Mouse (Mus musculus): ENCODE results near the gene Kmt2b. TPM values are rescaled to one million over a fixed set of nuclear protein-coding genes. Genes with fewer than 3 reads are reported as not detected.

The Kmt2b gene
- polyA plus RNA-seq, 2 experiments, result 13.1 to 62.0 TPM

- Histone ChIP-seq H3K27me3 (ENCODE audit: control insufficient read depth, insufficient read depth, low read length) (no peaks in the 10 kb centered on the region), H3K27ac (replicated peaks; ENCODE audit: low read depth, low read length) (no peak overlapping the region), H3K9ac (ENCODE audit: low read depth, low read length, severe bottlenecking) (no peak overlapping the region), H3K4me3 (replicated peaks; ENCODE audit: low read length) (no peak overlapping the region), H3K36me3 (ENCODE audit: control insufficient read depth, insufficient read depth, low read length) (no peaks in the 10 kb centered on the region), H3K9me3 (ENCODE audit: control insufficient read depth, low read length) (no peaks in the 10 kb centered on the region), H3K4me1 (ENCODE audit: control insufficient read depth, insufficient read depth, low read length) (no peaks in the 10 kb centered on the region), H3K4me2 (replicated peaks; ENCODE audit: low read depth, low read length, severe bottlenecking) (no peak overlapping the region)
- ATAC-seq (ENCODE audit: low FRiP score, low read depth) (no peak), DNase-seq (ENCODE audit: low spot score) (no peak)
- no peak for TF ChIP-seq POLR2A (IDR thresholded peaks at IDR 0.05; ENCODE audit: borderline replicate concordance, extremely low read depth, insufficient read depth, insufficient read length)
- WGBS, result 50% methylated on average over 16 of the region's 16 CpGs
Measured at GRCm38 (mm10) chr7:30608476-30608875, 19.9 kb upstream of the Kmt2b start.

GRCm38 (mm10) chr7:30607706-30608309 is 19.3 kb upstream of the Kmt2b start:
- no peak overlapping the region for H3K4me2 ChIP-seq (replicated peaks; ENCODE audit: low read depth, low read length, severe bottlenecking)
- no peak overlapping the region for H3K4me3 ChIP-seq (replicated peaks; ENCODE audit: low read length)
- H3K27me3 ChIP-seq (ENCODE audit: control insufficient read depth, insufficient read depth, low read length), result no peaks in the 10 kb centered on the region
- no peaks in the 10 kb centered on the region for H3K4me1 ChIP-seq (ENCODE audit: control insufficient read depth, insufficient read depth, low read length)
- no peak overlapping the region for H3K9ac ChIP-seq (ENCODE audit: low read depth, low read length, severe bottlenecking)
- H3K9me3 ChIP-seq (ENCODE audit: control insufficient read depth, low read length), result no peaks in the 10 kb centered on the region
- no peaks in the 10 kb centered on the region for H3K36me3 ChIP-seq (ENCODE audit: control insufficient read depth, insufficient read depth, low read length)
- no peak for DNase-seq (ENCODE audit: low spot score)
- no peak overlapping the region for H3K27ac ChIP-seq (replicated peaks; ENCODE audit: low read depth, low read length)
- TF ChIP-seq POLR2A (IDR thresholded peaks at IDR 0.05; ENCODE audit: borderline replicate concordance, extremely low read depth, insufficient read depth, insufficient read length), result no peak
- ATAC-seq (ENCODE audit: low FRiP score, low read depth), result no peak
- WGBS, result 26% methylated on average over 8 of the region's 8 CpGs

- no peak overlapping the region for H3K27ac ChIP-seq (replicated peaks; ENCODE audit: low read depth, low read length)
- H3K4me1 ChIP-seq (ENCODE audit: control insufficient read depth, insufficient read depth, low read length), result no peaks in the 10 kb centered on the region
- no peaks in the 10 kb centered on the region for H3K27me3 ChIP-seq (ENCODE audit: control insufficient read depth, insufficient read depth, low read length)
- no peak for ATAC-seq (ENCODE audit: low FRiP score, low read depth)
- no peaks in the 10 kb centered on the region for H3K9me3 ChIP-seq (ENCODE audit: control insufficient read depth, low read length)
- H3K4me3 ChIP-seq (replicated peaks; ENCODE audit: low read length), result no peak overlapping the region
- H3K4me2 ChIP-seq (replicated peaks; ENCODE audit: low read depth, low read length, severe bottlenecking), result no peak overlapping the region
- TF ChIP-seq POLR2A (IDR thresholded peaks at IDR 0.05; ENCODE audit: borderline replicate concordance, extremely low read depth, insufficient read depth, insufficient read length), result no peak
- WGBS, result 86% methylated on average over 8 of the region's 8 CpGs
- DNase-seq (ENCODE audit: low spot score), result no peak
- H3K36me3 ChIP-seq (ENCODE audit: control insufficient read depth, insufficient read depth, low read length), result no peaks in the 10 kb centered on the region
- H3K9ac ChIP-seq (ENCODE audit: low read depth, low read length, severe bottlenecking), result no peak overlapping the region
Measured at GRCm38 (mm10) chr7:30604944-30605343, 16.4 kb upstream of the Kmt2b start.

DNA sequence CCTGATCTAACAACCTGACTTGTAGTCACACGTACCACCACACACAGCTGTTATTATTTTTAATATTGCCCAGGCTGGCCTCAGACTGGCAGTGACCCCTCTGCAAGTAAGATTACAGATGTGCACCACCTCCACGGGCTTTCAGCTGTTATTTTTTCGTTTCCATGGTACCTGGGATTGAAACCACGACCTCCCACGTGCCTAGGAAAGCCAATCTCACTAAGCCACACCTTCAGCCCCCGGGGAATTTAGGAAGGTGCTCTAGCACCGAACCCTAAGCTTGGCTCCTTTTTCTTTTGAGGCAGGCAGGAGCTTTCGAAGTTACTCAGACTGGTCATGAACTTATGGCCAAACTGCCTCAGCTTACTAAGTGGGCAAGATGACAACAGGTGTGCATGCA is 15.9 kb upstream of the Kmt2b start:
- Histone ChIP-seq H3K4me1 (ENCODE audit: control insufficient read depth, insufficient read depth, low read length) (no peaks in the 10 kb centered on the region), H3K27me3 (ENCODE audit: control insufficient read depth, insufficient read depth, low read length) (no peaks in the 10 kb centered on the region), H3K4me3 (replicated peaks; ENCODE audit: low read length) (no peak overlapping the region), H3K9ac (ENCODE audit: low read depth, low read length, severe bottlenecking) (no peak overlapping the region), H3K9me3 (ENCODE audit: control insufficient read depth, low read length) (no peaks in the 10 kb centered on the region), H3K36me3 (ENCODE audit: control insufficient read depth, insufficient read depth, low read length) (no peaks in the 10 kb centered on the region), H3K4me2 (replicated peaks; ENCODE audit: low read depth, low read length, severe bottlenecking) (no peak overlapping the region), H3K27ac (replicated peaks; ENCODE audit: low read depth, low read length) (no peak overlapping the region)
- ATAC-seq (ENCODE audit: low FRiP score, low read depth), result no peak
- WGBS, result 48% methylated on average over 8 of the region's 8 CpGs
- TF ChIP-seq POLR2A (IDR thresholded peaks at IDR 0.05; ENCODE audit: borderline replicate concordance, extremely low read depth, insufficient read depth, insufficient read length), result no peak
- DNase-seq (ENCODE audit: low spot score), result no peak

GRCm38 (mm10) chr7:30602583-30602982 is 14.1 kb upstream of the Kmt2b start:
- no peak overlapping the region for H3K4me2 ChIP-seq (replicated peaks; ENCODE audit: low read depth, low read length, severe bottlenecking)
- H3K4me1 ChIP-seq (ENCODE audit: control insufficient read depth, insufficient read depth, low read length), result no peaks in the 10 kb centered on the region
- DNase-seq (ENCODE audit: low spot score) (no peak), ATAC-seq (ENCODE audit: low FRiP score, low read depth) (no peak)
- no peaks in the 10 kb centered on the region for H3K27me3 ChIP-seq (ENCODE audit: control insufficient read depth, insufficient read depth, low read length)
- H3K9me3 ChIP-seq (ENCODE audit: control insufficient read depth, low read length), result no peaks in the 10 kb centered on the region
- H3K27ac ChIP-seq (replicated peaks; ENCODE audit: low read depth, low read length), result no peak overlapping the region
- WGBS, result 33% methylated on average over 3 of the region's 3 CpGs
- no peak overlapping the region for H3K9ac ChIP-seq (ENCODE audit: low read depth, low read length, severe bottlenecking)
- no peak for TF ChIP-seq POLR2A (IDR thresholded peaks at IDR 0.05; ENCODE audit: borderline replicate concordance, extremely low read depth, insufficient read depth, insufficient read length)
- H3K4me3 ChIP-seq (replicated peaks; ENCODE audit: low read length), result no peak overlapping the region
- no peaks in the 10 kb centered on the region for H3K36me3 ChIP-seq (ENCODE audit: control insufficient read depth, insufficient read depth, low read length)

- TF ChIP-seq POLR2A (IDR thresholded peaks at IDR 0.05; ENCODE audit: borderline replicate concordance, extremely low read depth, insufficient read depth, insufficient read length), result no peak
- DNase-seq (ENCODE audit: low spot score), result no peak
- H3K9ac ChIP-seq (ENCODE audit: low read depth, low read length, severe bottlenecking), result no peak overlapping the region
- no peaks in the 10 kb centered on the region for H3K36me3 ChIP-seq (ENCODE audit: control insufficient read depth, insufficient read depth, low read length)
- H3K27me3 ChIP-seq (ENCODE audit: control insufficient read depth, insufficient read depth, low read length), result no peaks in the 10 kb centered on the region
- H3K4me3 ChIP-seq (replicated peaks; ENCODE audit: low read length), result no peak overlapping the region
- H3K4me1 ChIP-seq (ENCODE audit: control insufficient read depth, insufficient read depth, low read length), result no peaks in the 10 kb centered on the region
- 74% methylated on average over 7 of the region's 7 CpGs for WGBS
- ATAC-seq (ENCODE audit: low FRiP score, low read depth), result no peak
- no peaks in the 10 kb centered on the region for H3K9me3 ChIP-seq (ENCODE audit: control insufficient read depth, low read length)
- no peak overlapping the region for H3K27ac ChIP-seq (replicated peaks; ENCODE audit: low read depth, low read length)
- no peak overlapping the region for H3K4me2 ChIP-seq (replicated peaks; ENCODE audit: low read depth, low read length, severe bottlenecking)
Measured at GRCm38 (mm10) chr7:30600651-30601050, 12.1 kb upstream of the Kmt2b start.

Data from limb, embryonic 14.5 days (tissue).